Mouse (Mus musculus) cortical plate, adult 2 months (tissue): ENCODE data around the gene Flt1.

Source experiments
- CTCF ChIP-seq: fragments of 200-500 bp; IDR thresholded peaks from 2 replicates; pipeline ENCODE4 v1.5.1; 2011; ENCODE audit warnings: mild to moderate bottlenecking, control low read depth, low read length; ENCODE audit not compliant: insufficient read depth; ENCODE audit errors: extremely low read depth
- POLR2A ChIP-seq: fragments of 200-500 bp; IDR thresholded peaks from 2 replicates; pipeline ENCODE4 v1.6.1; 2011; ENCODE audit warnings: mild to moderate bottlenecking, low read length, control low read depth; ENCODE audit not compliant: insufficient read depth; ENCODE audit errors: extremely low read depth

GRCm38 (mm10) chr5:147585070-147585469, 140.7 kb downstream of the Flt1 start:
- TF ChIP-seq POLR2A = no peak
- TF ChIP-seq CTCF = no peak
